Comparison of ENCODE assay signal across 8 mouse cellular contexts in the genomic region with DNA sequence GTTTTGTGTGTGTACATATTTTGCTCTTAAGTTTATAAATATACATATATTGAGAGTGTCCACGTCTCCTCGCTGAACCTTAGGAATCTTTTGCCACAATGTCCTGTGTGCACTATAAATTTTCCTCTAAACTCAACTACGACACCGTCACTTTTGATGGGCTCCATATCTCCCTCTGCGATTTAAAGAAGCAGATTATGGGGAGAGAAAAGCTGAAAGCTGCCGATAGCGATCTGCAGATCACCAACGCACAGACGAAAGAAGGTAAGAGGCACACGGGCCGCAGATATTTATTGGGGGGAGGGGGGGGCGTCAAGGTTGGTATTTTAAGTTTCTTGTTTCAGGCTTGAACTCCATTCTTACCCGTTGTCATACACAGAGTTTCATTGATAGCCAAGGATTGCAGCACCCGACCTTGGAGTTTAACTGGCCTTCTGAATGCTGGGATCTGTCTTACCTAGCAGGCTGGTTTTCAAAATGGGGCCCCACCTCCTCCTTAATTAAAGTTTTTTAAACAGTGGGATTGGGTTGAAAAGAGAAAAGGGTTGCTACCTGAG. TPM values are rescaled to one million over a fixed set of nuclear protein-coding genes. Genes with fewer than 3 reads are reported as not detected.
DNase-seq lines count a peak whose midpoint lies in the region; ATAC-seq and TF ChIP-seq lines count a peak whose summit lies in the region.

No protein-coding gene starts in this region.

- no peak for DNase-seq in heart, adult 2 months
- no peak for DNase-seq in heart, adult 9 months (ENCODE audit: low spot score in 2 of 2)
- DNase-seq in forebrain, embryonic 11.5 days (ENCODE audit: low spot score), result no peak
- DNase-seq in liver, embryonic 11.5 days (ENCODE audit: low spot score), result no peak
- peak; percentile 12 for DNase-seq in yolk sac, embryonic 10.5 days (ENCODE audit: low spot score)
- DNase-seq in left cerebral cortex, adult 11 months (ENCODE audit: low spot score), result no peak

- peak overlapping the region; percentile 70 for H3K4me3 ChIP-seq in heart, adult 2 months
- H3K4me3 ChIP-seq in E14TG2a.4 (replicated peaks; ENCODE audit: low read length), result peak overlapping the region; percentile 93
- H3K4me3 ChIP-seq in forebrain, embryonic 11.5 days (ENCODE audit: low read depth, low read length), result peak overlapping the region; percentile 99
- H3K4me3 ChIP-seq in liver, embryonic 11.5 days (ENCODE audit: low read depth, low read length), result peak overlapping the region; percentile 98

- peaks cover 37% of the 10 kb centered on the region for H3K36me3 ChIP-seq in heart, adult 2 months (ENCODE audit: control insufficient read depth, insufficient read depth, low read length)
- H3K36me3 ChIP-seq in E14TG2a.4 (ENCODE audit: insufficient read depth, low read length), result peaks cover 40% of the 10 kb centered on the region
- no peaks in the 10 kb centered on the region; the same call in 1 of the 2 replicates for H3K36me3 ChIP-seq in forebrain, embryonic 11.5 days (ENCODE audit: control insufficient read depth, insufficient read depth, low read length)
- peaks cover 3% of the 10 kb centered on the region; the same call in 1 of the 2 replicates for H3K36me3 ChIP-seq in liver, embryonic 11.5 days (ENCODE audit: control insufficient read depth, insufficient read depth, low read length)

- no peaks in the 10 kb centered on the region for H3K27me3 ChIP-seq in heart, adult 2 months (ENCODE audit: control insufficient read depth, insufficient read depth, low read length)
- no peaks in the 10 kb centered on the region for H3K27me3 ChIP-seq in E14TG2a.4 (ENCODE audit: insufficient read depth, low read length)
- no peaks in the 10 kb centered on the region for H3K27me3 ChIP-seq in forebrain, embryonic 11.5 days (ENCODE audit: control insufficient read depth, insufficient read depth, low read length)
- H3K27me3 ChIP-seq in liver, embryonic 11.5 days (replicated peaks; ENCODE audit: control insufficient read depth, insufficient read depth, low read length), result no peaks in the 10 kb centered on the region

- peak overlapping the region; percentile 99 for H3K9ac ChIP-seq in heart, adult 2 months (ENCODE audit: low read depth, low read length)
- peak overlapping the region; percentile 100 for H3K9ac ChIP-seq in forebrain, embryonic 11.5 days (ENCODE audit: low read length)
- H3K9ac ChIP-seq in liver, embryonic 11.5 days (ENCODE audit: low read depth, low read length), result peak overlapping the region; percentile 99

- no peak for ATAC-seq in forebrain, embryonic 11.5 days (replicated peaks; ENCODE audit: low FRiP score)
- ATAC-seq in liver, embryonic 11.5 days (replicated peaks; ENCODE audit: low FRiP score), result no peak
- ATAC-seq in granulocyte monocyte progenitor cell, adult 5-6 weeks (replicated peaks; ENCODE audit: poor library complexity, severe bottlenecking), result no peak

- peaks cover 3% of the 10 kb centered on the region for H3K79me2 ChIP-seq in heart, adult 2 months (replicated peaks; ENCODE audit: control insufficient read depth, insufficient read depth, low read length)

- intact Hi-C loops in heart, adult 2 months (cut with DNase I), result loop anchor here (10.0 kb wide), 1 partner anchor 404 kb away; no protein-coding TSS in a partner anchor

- no peak for TF ChIP-seq EP300 in heart, adult 2 months (IDR thresholded peaks at IDR 0.05; ENCODE audit: insufficient read depth, low read depth, low read length)

- H3K4me2 ChIP-seq in forebrain, embryonic 11.5 days (ENCODE audit: low read depth, low read length, severe bottlenecking), result peak overlapping the region; percentile 56
- peak overlapping the region; percentile 96 for H3K4me2 ChIP-seq in liver, embryonic 11.5 days

- H3K4me1 ChIP-seq in heart, adult 2 months (ENCODE audit: control insufficient read depth, insufficient read depth, low read length), result peaks cover 8% of the 10 kb centered on the region; the same call in 1 of the 2 replicates
- H3K4me1 ChIP-seq in E14TG2a.4 (replicated peaks; ENCODE audit: low read depth, low read length), result peaks cover 35% of the 10 kb centered on the region
- H3K4me1 ChIP-seq in forebrain, embryonic 11.5 days (replicated peaks; ENCODE audit: control insufficient read depth, insufficient read depth, low read length), result peaks cover 7% of the 10 kb centered on the region
- H3K4me1 ChIP-seq in liver, embryonic 11.5 days (replicated peaks; ENCODE audit: control insufficient read depth, insufficient read depth, low read length), result peaks cover 14% of the 10 kb centered on the region

- no peaks in the 10 kb centered on the region for H3K9me3 ChIP-seq in E14TG2a.4 (ENCODE audit: low read length)
- no peaks in the 10 kb centered on the region for H3K9me3 ChIP-seq in forebrain, embryonic 11.5 days (ENCODE audit: control insufficient read depth, low read length)
- no peaks in the 10 kb centered on the region for H3K9me3 ChIP-seq in liver, embryonic 11.5 days (ENCODE audit: control insufficient read depth, low read length)

- TF ChIP-seq POLR2A in heart, adult 2 months (IDR thresholded peaks at IDR 0.05; ENCODE audit: insufficient read depth, low read depth, low read length), result no peak

- peak overlapping the region; percentile 99 for H3K27ac ChIP-seq in heart, adult 2 months
- H3K27ac ChIP-seq in forebrain, embryonic 11.5 days (ENCODE audit: low read depth, low read length), result no peak overlapping the region
- H3K27ac ChIP-seq in liver, embryonic 11.5 days (ENCODE audit: low read depth, low read length), result no peak overlapping the region

- no peak for TF ChIP-seq CTCF in heart, adult 2 months (IDR thresholded peaks at IDR 0.05)
- no peak for TF ChIP-seq CTCF in E14TG2a.4 (conservative IDR thresholded peaks at IDR 0.05; ENCODE audit: low read length)

- WGBS in heart, adult 2 months, result under 1% methylated on average over 14 of the region's 14 CpGs
- 1% methylated on average over 14 of the region's 14 CpGs for WGBS in forebrain, embryonic 11.5 days
- WGBS in liver, embryonic 11.5 days, result under 1% methylated on average over 14 of the region's 14 CpGs

RNA-seq across cellular contexts. Expression of a gene that starts 5.5 kb away (rescaled TPM):
- 10 to 100 TPM; 28.9 to 29.8 TPM for total RNA-seq in heart, adult 2 months (2021)
- 9.0 and 21.2 TPM in 2 replicates for polyA plus RNA-seq in heart, adult 2 months (2012; rRNA removed)
- polyA plus RNA-seq in forebrain, embryonic 11.5 days (2014; fragmentation: Nextera tagmentation; extraction: Ambion mirVana), result 34.7 and 39.6 TPM in 2 replicates
- 25.4 and 32.2 TPM in 2 replicates for polyA plus RNA-seq in liver, embryonic 11.5 days (2014; fragmentation: Nextera tagmentation; extraction: Ambion mirVana)
- total RNA-seq in granulocyte monocyte progenitor cell, adult 5-6 weeks (2014; fragmentation: Nextera tagmentation), result 89.0 and 129 TPM in 2 replicates
- total RNA-seq in granulocyte monocyte progenitor cell, adult 5-6 weeks (2017), result 61.3 and 66.8 TPM in 2 replicates
